Mouse (Mus musculus) heart, adult 2 months (tissue): ENCODE data around the gene Vsig10. TPM values are rescaled to one million over a fixed set of nuclear protein-coding genes. Genes with fewer than 3 reads are reported as not detected.

Experiments used
- DNase-seq, 2 experiments: peaks; one replicate each; pipeline ENCODE4 v3.0.0; 2021
- H3K27ac ChIP-seq: fragments of 200-600 bp; 2 replicates; pipeline ENCODE4 v1.8.1; 2022
- H3K27me3 ChIP-seq: fragments of 200-500 bp; 2 replicates; pipeline ENCODE4 v1.6.1; 2012; ENCODE audit warnings: mild to moderate bottlenecking, low read length, inconsistent platforms, mixed read lengths; ENCODE audit not compliant: control insufficient read depth, insufficient read depth
- H3K36me3 ChIP-seq: fragments of 200-500 bp; 2 replicates; pipeline ENCODE4 v1.6.1; 2012; ENCODE audit warnings: low read length, inconsistent platforms; ENCODE audit not compliant: control insufficient read depth, insufficient read depth
- H3K4me1 ChIP-seq: fragments of 200-500 bp; 2 replicates; pipeline ENCODE4 v1.6.1; 2011; ENCODE audit warnings: low read length; ENCODE audit not compliant: control insufficient read depth, insufficient read depth
- H3K4me3 ChIP-seq: fragments of 200-600 bp; 2 replicates; pipeline ENCODE4 v1.8.1; 2022
- H3K79me2 ChIP-seq: fragments of 200-500 bp; replicated peaks from 2 replicates; pipeline ENCODE4 v1.6.1; 2012; ENCODE audit warnings: mild to moderate bottlenecking, inconsistent platforms, low read length, moderate library complexity, mixed read lengths; ENCODE audit not compliant: control insufficient read depth, insufficient read depth
- H3K9ac ChIP-seq: fragments of 200-500 bp; 2 replicates; pipeline ENCODE4 v1.6.1; 2012; ENCODE audit warnings: low read depth, mild to moderate bottlenecking, control low read depth, inconsistent platforms, low read length, mixed read lengths
- CTCF ChIP-seq: fragments of 200-600 bp; IDR thresholded peaks from 2 replicates; pipeline ENCODE4 v1.8.1; 2022; ENCODE audit warnings: antibody characterized with exemption, mild to moderate bottlenecking, moderate library complexity
- EP300 ChIP-seq: fragments of 200-500 bp; IDR thresholded peaks from 2 replicates; pipeline ENCODE4 v1.6.1; 2011; ENCODE audit warnings: low read depth, low read length, control low read depth; ENCODE audit not compliant: insufficient read depth
- POLR2A ChIP-seq: fragments of 200-500 bp; IDR thresholded peaks from 2 replicates; pipeline ENCODE4 v1.6.1; 2011; ENCODE audit warnings: mild to moderate bottlenecking, low read depth, low read length, control low read depth; ENCODE audit not compliant: insufficient read depth
- WGBS: fragments of 180-500 bp; shearing (Covaris S2); methylation state at CpG from one replicate; pipeline ENCODE4 v1.1.7; 2018; 5-methylcytosine and 5-hydroxymethylcytosine counted together
- intact Hi-C: fragments of 180-260 bp; cut with DNase I; formaldehyde crosslinking; loops from one replicate; pipeline ENCODE4 v1.15.1; 2025
- polyA plus RNA-seq: library from polyadenylated mRNA; depleted of rRNA; stranded (reverse); fragments of >200 nt; gene quantifications from 2 replicates; pipeline ENCODE4 v1.2.3, GENCODE M21; 2012
- total RNA-seq, 2 experiments: library from RNA; stranded (reverse); gene quantifications; 2 replicates each; pipeline ENCODE4 v1.2.3; 2021

Vsig10 gene
- total and polyA plus RNA-seq, 3 experiments = 7.0 to 8.9 (median 8.8) TPM

DNA sequence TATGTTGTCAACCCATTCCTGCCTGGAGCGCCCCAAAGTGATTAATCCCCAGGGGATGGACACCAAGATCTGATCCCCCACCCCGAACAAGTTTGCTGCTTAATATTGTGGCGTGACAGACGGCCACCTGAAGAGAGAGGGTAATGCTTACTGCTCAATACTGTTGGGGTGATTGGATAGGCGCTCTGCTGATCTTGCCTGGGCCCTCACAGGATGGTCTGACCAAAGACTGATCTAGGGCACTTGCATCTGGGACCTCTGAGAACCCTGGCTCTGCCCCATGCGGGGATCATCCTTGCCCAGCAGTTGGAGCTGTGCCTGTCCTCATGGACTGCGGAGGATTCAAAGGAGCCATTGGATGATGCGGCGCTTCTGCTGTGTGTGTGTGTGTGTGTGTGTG lies 4.9 kb downstream of the Vsig10 start:
- Histone ChIP-seq H3K4me1 (no peaks in the 10 kb centered on the region), H3K27ac (no peak overlapping the region), H3K9ac (no peak overlapping the region), H3K79me2 (no peaks in the 10 kb centered on the region), H3K36me3 (no peaks in the 10 kb centered on the region), H3K27me3 (no peaks in the 10 kb centered on the region), H3K4me3 (no peak overlapping the region)
- 95% methylated on average over 9 of the region's 9 CpGs for WGBS
- intact Hi-C loops = no loop called here
- no peak for DNase-seq
- TF ChIP-seq EP300 (no peak), POLR2A (no peak), CTCF (no peak)

GRCm38 (mm10) chr5:117326408-117326807 lies 7.5 kb downstream of the Vsig10 start:
- intact Hi-C loops = no loop called here
- no peak overlapping the region for H3K9ac ChIP-seq
- no peaks in the 10 kb centered on the region for H3K27me3 ChIP-seq
- H3K27ac ChIP-seq = no peak overlapping the region
- no peaks in the 10 kb centered on the region for H3K4me1 ChIP-seq
- no peak for DNase-seq
- no peak overlapping the region for H3K4me3 ChIP-seq
- 52% methylated on average over 6 of the region's 6 CpGs for WGBS
- no peak for TF ChIP-seq POLR2A
- TF ChIP-seq CTCF = no peak
- TF ChIP-seq EP300 = no peak
- H3K79me2 ChIP-seq = no peaks in the 10 kb centered on the region
- no peaks in the 10 kb centered on the region for H3K36me3 ChIP-seq

DNA sequence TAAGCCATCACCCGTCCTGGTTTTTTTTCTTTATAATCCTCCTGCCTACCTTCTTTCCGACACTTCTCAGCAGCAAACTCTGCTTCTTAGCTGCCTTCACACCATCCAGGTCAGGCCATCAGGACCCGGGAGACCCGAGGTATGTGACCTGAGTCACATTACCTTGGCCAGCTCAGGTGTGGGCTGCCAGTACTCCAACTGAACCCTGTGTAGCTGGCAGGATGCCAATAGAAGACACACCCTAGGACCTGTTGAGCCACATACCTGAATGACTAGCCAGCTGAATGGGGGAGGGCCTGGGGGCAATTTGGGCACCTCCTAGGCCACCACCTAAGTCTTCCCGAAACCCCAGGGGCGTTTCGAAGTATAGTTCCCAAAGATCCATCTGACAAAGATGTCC lies 11.6 kb downstream of the Vsig10 start:
- no peaks in the 10 kb centered on the region for H3K36me3 ChIP-seq
- no peaks in the 10 kb centered on the region for H3K4me1 ChIP-seq
- H3K27me3 ChIP-seq = no peaks in the 10 kb centered on the region
- H3K79me2 ChIP-seq = no peaks in the 10 kb centered on the region
- TF ChIP-seq POLR2A = no peak
- TF ChIP-seq EP300 = no peak
- TF ChIP-seq CTCF = no peak
- H3K9ac ChIP-seq = no peak overlapping the region
- WGBS = 95% methylated on average over 7 of the region's 7 CpGs
- no peak for DNase-seq
- intact Hi-C loops = no loop called here
- H3K4me3 ChIP-seq = no peak overlapping the region
- H3K27ac ChIP-seq = no peak overlapping the region

DNA sequence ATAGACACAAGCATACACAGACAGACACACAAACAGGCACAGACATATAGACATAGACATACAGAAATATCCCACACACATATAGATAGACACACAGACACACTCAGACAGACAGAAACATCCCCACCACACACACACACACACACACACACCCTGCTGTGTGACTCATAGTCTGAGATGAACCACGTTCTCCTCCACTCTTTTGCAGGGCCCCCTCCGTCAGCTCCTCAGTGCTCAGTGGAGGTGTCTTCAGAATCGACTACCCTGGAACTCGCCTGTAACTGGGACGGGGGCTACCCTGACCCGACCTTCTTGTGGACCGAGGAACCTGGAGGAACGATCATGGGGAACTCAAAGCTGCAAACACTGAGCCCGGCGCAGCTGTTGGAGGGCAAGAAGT lies 19.1 kb downstream of the Vsig10 start:
- H3K27ac ChIP-seq = no peak overlapping the region
- H3K36me3 ChIP-seq = no peaks in the 10 kb centered on the region
- 91% methylated on average over 10 of the region's 10 CpGs for WGBS
- H3K27me3 ChIP-seq = no peaks in the 10 kb centered on the region
- no peak overlapping the region for H3K9ac ChIP-seq
- no peaks in the 10 kb centered on the region for H3K4me1 ChIP-seq
- no peaks in the 10 kb centered on the region for H3K79me2 ChIP-seq
- intact Hi-C loops = no loop called here
- no peak for DNase-seq
- TF ChIP-seq CTCF = no peak
- TF ChIP-seq POLR2A = no peak
- TF ChIP-seq EP300 = no peak
- no peak overlapping the region for H3K4me3 ChIP-seq

DNA sequence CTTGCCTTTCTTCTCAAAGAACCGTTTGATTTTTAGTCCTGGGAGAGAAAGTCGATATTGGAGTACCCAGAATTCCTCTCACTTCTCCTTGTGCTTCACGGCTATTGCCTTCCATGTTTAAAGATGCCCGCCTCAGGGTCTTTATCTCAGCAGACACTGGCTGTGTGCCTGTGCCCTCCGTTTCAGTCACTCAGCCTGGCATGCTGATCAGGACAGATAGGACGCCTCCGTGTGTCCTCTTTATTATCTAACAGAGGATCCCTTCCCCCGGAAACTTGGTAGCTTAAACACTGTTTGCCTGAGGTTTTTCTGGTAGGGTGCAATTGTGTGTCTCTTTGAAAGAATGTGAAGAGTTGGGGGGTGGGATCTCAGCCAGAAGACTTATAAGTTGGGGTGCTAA lies 19.6 kb downstream of the Vsig10 start:
- intact Hi-C loops = no loop called here
- Histone ChIP-seq H3K4me3 (no peak overlapping the region), H3K27me3 (no peaks in the 10 kb centered on the region), H3K4me1 (no peaks in the 10 kb centered on the region), H3K36me3 (no peaks in the 10 kb centered on the region), H3K79me2 (no peaks in the 10 kb centered on the region), H3K9ac (no peak overlapping the region), H3K27ac (no peak overlapping the region)
- no peak for DNase-seq
- 84% methylated on average over 8 of the region's 8 CpGs for WGBS
- TF ChIP-seq CTCF (no peak), POLR2A (no peak), EP300 (no peak)

- no peak overlapping the region for H3K27ac ChIP-seq
- intact Hi-C loops = no loop called here
- 87% methylated on average over 6 of the region's 6 CpGs for WGBS
- TF ChIP-seq EP300 (no peak), POLR2A (no peak), CTCF (no peak)
- H3K4me3 ChIP-seq = no peak overlapping the region
- no peaks in the 10 kb centered on the region for H3K27me3 ChIP-seq
- no peak for DNase-seq
- no peaks in the 10 kb centered on the region for H3K4me1 ChIP-seq
- no peaks in the 10 kb centered on the region for H3K36me3 ChIP-seq
- H3K9ac ChIP-seq = no peak overlapping the region
- H3K79me2 ChIP-seq = no peaks in the 10 kb centered on the region
Measured at GRCm38 (mm10) chr5:117340081-117340480, 21.2 kb downstream of the Vsig10 start.

DNA sequence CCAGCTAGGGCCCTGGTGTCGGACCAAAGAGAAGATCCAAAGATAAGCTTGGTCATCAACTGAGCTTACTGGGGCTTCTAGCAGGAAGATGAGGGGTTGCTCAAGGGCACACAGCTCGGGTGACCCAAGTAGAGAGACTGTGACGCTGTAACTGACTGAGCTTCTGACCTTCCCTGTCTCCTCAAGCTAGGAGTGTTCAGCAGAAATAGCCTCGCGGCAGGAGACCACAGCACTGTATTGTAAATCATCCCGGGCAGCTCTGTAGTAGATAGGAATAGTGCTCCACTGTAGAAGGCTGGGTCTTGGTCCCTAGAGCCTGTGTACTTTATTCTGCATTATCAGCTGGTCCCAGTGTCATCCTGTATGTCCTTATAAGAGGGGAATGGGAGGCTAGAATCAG lies 23.0 kb downstream of the Vsig10 start:
- Histone ChIP-seq H3K9ac (no peak overlapping the region), H3K79me2 (no peaks in the 10 kb centered on the region), H3K27me3 (no peaks in the 10 kb centered on the region), H3K4me1 (no peaks in the 10 kb centered on the region), H3K27ac (no peak overlapping the region), H3K36me3 (no peaks in the 10 kb centered on the region), H3K4me3 (no peak overlapping the region)
- TF ChIP-seq EP300 (no peak), POLR2A (no peak), CTCF (no peak)
- WGBS = 79% methylated on average over 6 of the region's 6 CpGs
- DNase-seq = no peak
- intact Hi-C loops = no loop called here
